Mouse (Mus musculus): ENCODE measurements around the gene B3gnt8. TPM values are rescaled to one million over a fixed set of nuclear protein-coding genes. Genes with fewer than 3 reads are reported as not detected.

Gene B3gnt8
- total RNA-seq, 1 experiment: 1.7 TPM

DNA sequence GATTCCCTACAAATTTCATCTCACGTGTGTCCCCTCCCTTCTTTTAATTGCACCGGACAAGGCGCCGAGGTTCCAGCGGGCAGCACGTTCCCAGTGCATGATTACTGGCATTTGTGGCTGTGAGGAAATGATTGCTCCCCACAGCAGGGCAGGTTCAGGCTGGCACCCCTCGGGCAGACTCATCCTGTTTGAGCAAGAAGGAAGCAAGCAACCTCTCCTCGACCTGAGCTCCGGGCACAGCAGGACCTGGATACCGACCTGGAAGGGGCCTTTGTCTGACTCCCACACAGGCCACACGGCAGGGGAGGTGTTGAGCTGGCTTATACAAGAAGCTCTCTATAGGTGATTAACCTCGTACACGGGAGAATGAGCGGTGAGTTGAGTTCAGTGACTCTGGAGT lies 18.6 kb downstream of the B3gnt8 start:
- in situ Hi-C loops (cut with MboI; ENCODE audit: low sequenced_read_pairs in 2 of 2, unreplicated experiment in 2 of 2): no loop called here
- Histone ChIP-seq H3K4me3 (ENCODE audit: insufficient read depth in 1 of 2, low read depth in 1 of 2, low read length in 2 of 2, poor library complexity in 1 of 2, severe bottlenecking in 1 of 2) (no peak overlapping the region), H3K4me1 (ENCODE audit: control insufficient read depth in 2 of 2, insufficient read depth in 2 of 2, low read length in 2 of 2, poor library complexity in 1 of 2) (peaks cover 2 to 23% of the 10 kb centered on the region in 2 experiments; a peak in 3 of 4 replicates), H3K9me3 (ENCODE audit: control insufficient read depth, insufficient read depth, low read depth, low read length) (no peaks in the 10 kb centered on the region), H3K9ac (ENCODE audit: insufficient read depth, low read depth, low read length, poor library complexity, severe bottlenecking) (no peak overlapping the region), H3K27ac (ENCODE audit: insufficient read depth, low read depth, low read length, poor library complexity, severe bottlenecking) (no peak overlapping the region), H3K36me3 (ENCODE audit: control insufficient read depth, insufficient read depth, low read length, poor library complexity, severe bottlenecking) (peaks cover 5% of the 10 kb centered on the region; the same call in 1 of the 2 replicates)
- DNase-seq (ENCODE audit: low read depth, low spot score): no peak
- TF ChIP-seq CHD2 (IDR thresholded peaks at IDR 0.05; ENCODE audit: low read depth, low read length): no peak
- no peak for TF ChIP-seq MAFK (IDR thresholded peaks at IDR 0.05; ENCODE audit: insufficient read depth, low read depth, low read length)
- no peak for TF ChIP-seq ZC3H11A (IDR thresholded peaks at IDR 0.05; ENCODE audit: borderline replicate concordance, low read depth, low read length)
- no peak for TF ChIP-seq HCFC1 (IDR thresholded peaks at IDR 0.05; ENCODE audit: borderline replicate concordance, insufficient read depth, low read length)
- no peak for TF ChIP-seq ZNF384 (IDR thresholded peaks at IDR 0.05; ENCODE audit: low read depth, low read length)

DNA sequence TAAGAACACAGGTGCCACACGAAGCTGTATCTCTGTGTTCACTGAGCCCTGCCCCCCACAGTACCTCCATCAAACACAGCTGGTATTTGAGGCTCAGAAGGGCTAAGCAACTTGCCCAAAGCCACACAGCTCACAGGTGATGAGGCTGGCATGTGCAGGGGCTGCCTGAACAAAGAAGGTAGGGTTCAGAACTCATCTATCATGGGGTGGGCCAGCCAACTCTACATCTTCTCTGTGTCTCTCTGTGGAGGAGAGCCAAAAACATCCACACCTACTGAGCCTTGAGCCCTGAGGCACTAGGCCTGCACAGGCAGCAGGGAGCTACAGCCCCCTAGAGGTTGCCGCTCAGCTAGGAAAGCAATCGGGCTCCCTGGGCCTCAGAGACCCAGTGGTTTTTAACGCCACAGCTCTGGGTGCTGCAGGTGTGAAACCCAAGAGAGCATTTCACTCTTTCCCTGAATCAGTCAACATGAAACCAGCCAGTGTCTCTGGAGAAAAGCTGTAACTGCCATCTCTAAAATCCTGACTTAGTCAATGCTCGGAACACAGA lies 21.2 kb downstream of the B3gnt8 start:
- no peak overlapping the region for H3K27ac ChIP-seq (ENCODE audit: insufficient read depth, low read depth, low read length, poor library complexity, severe bottlenecking)
- TF ChIP-seq MAFK (IDR thresholded peaks at IDR 0.05; ENCODE audit: insufficient read depth, low read depth, low read length): no peak
- TF ChIP-seq ZNF384 (IDR thresholded peaks at IDR 0.05; ENCODE audit: low read depth, low read length): no peak
- no peak for TF ChIP-seq CHD2 (IDR thresholded peaks at IDR 0.05; ENCODE audit: low read depth, low read length)
- no peak for TF ChIP-seq ZC3H11A (IDR thresholded peaks at IDR 0.05; ENCODE audit: borderline replicate concordance, low read depth, low read length)
- TF ChIP-seq HCFC1 (IDR thresholded peaks at IDR 0.05; ENCODE audit: borderline replicate concordance, insufficient read depth, low read length): no peak
- H3K36me3 ChIP-seq (ENCODE audit: control insufficient read depth, insufficient read depth, low read length, poor library complexity, severe bottlenecking): no peaks in the 10 kb centered on the region; the same call in 1 of the 2 replicates
- no peak for DNase-seq (ENCODE audit: low read depth, low spot score)
- in situ Hi-C loops (cut with MboI; ENCODE audit: low sequenced_read_pairs in 2 of 2, unreplicated experiment in 2 of 2): no loop called here
- no peak overlapping the region for H3K4me3 ChIP-seq (ENCODE audit: insufficient read depth in 1 of 2, low read depth in 1 of 2, low read length in 2 of 2, poor library complexity in 1 of 2, severe bottlenecking in 1 of 2)
- H3K9me3 ChIP-seq (ENCODE audit: control insufficient read depth, insufficient read depth, low read depth, low read length): no peaks in the 10 kb centered on the region
- H3K4me1 ChIP-seq (ENCODE audit: control insufficient read depth in 2 of 2, insufficient read depth in 2 of 2, low read length in 2 of 2, poor library complexity in 1 of 2): peaks cover 2 to 22% of the 10 kb centered on the region in 2 experiments; a peak in 3 of 4 replicates
- no peak overlapping the region for H3K9ac ChIP-seq (ENCODE audit: insufficient read depth, low read depth, low read length, poor library complexity, severe bottlenecking)

DNA sequence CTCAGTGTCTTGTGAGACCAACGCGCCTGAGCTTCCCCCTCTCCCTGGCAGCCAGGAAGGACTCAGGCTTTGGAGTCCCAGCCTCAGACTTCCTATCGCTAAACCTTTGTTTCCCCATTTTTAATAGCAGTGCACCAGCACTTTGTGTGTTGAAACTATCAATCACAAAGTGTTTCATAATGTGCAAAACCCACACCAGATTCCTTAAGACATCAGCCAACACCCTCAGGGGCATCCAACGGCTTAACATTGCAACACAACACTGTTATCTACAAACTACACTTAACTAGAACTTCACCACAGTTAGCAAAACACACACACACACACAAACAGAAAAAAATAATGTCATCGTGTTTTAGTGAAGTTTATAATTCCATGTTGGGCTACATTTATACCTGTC lies 23.4 kb downstream of the B3gnt8 start:
- Histone ChIP-seq H3K4me3 (ENCODE audit: insufficient read depth in 1 of 2, low read depth in 1 of 2, low read length in 2 of 2, poor library complexity in 1 of 2, severe bottlenecking in 1 of 2) (no peak overlapping the region), H3K9ac (ENCODE audit: insufficient read depth, low read depth, low read length, poor library complexity, severe bottlenecking) (no peak overlapping the region), H3K36me3 (ENCODE audit: control insufficient read depth, insufficient read depth, low read length, poor library complexity, severe bottlenecking) (peaks cover 2% of the 10 kb centered on the region; the same call in 1 of the 2 replicates), H3K9me3 (ENCODE audit: control insufficient read depth, insufficient read depth, low read depth, low read length) (no peaks in the 10 kb centered on the region), H3K27ac (ENCODE audit: insufficient read depth, low read depth, low read length, poor library complexity, severe bottlenecking) (no peak overlapping the region), H3K4me1 (ENCODE audit: control insufficient read depth in 2 of 2, insufficient read depth in 2 of 2, low read length in 2 of 2, poor library complexity in 1 of 2) (peaks cover 0 to 15% of the 10 kb centered on the region in 2 experiments; a peak in 2 of 4 replicates)
- in situ Hi-C loops (cut with MboI; ENCODE audit: low sequenced_read_pairs in 2 of 2, unreplicated experiment in 2 of 2): no loop called here
- TF ChIP-seq CHD2 (IDR thresholded peaks at IDR 0.05; ENCODE audit: low read depth, low read length) (no peak), ZC3H11A (IDR thresholded peaks at IDR 0.05; ENCODE audit: borderline replicate concordance, low read depth, low read length) (no peak), ZNF384 (IDR thresholded peaks at IDR 0.05; ENCODE audit: low read depth, low read length) (no peak)
- no peak for DNase-seq (ENCODE audit: low read depth, low spot score)

DNA sequence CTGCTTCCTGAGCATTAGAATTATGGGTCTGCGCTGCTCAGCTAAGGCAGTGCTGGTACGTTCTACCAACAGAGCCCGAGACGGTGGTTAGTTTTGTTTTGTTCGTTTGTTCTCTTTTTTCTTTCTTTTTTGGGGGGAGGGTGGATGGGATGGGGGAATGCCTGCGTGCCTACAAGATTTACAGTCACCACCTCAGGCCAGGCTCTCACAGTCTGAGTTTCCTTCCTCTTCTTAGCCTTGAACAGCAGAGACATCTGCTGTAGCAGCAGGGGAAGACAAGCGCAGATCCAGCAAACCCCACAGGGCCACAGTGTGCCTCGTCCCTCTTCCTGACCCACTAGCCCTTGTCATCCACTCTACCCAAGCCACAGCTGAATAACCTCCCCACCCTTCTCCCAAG lies 24.8 kb downstream of the B3gnt8 start:
- peaks cover 2% of the 10 kb centered on the region; the same call in 1 of the 2 replicates for H3K36me3 ChIP-seq (ENCODE audit: control insufficient read depth, insufficient read depth, low read length, poor library complexity, severe bottlenecking)
- in situ Hi-C loops (cut with MboI; ENCODE audit: low sequenced_read_pairs in 2 of 2, unreplicated experiment in 2 of 2): no loop called here
- DNase-seq (ENCODE audit: low read depth, low spot score): no peak

More for the DNA sequence above, 24.8 kb downstream of the B3gnt8 start:
- H3K4me3 ChIP-seq (ENCODE audit: insufficient read depth in 1 of 2, low read depth in 1 of 2, low read length in 2 of 2, poor library complexity in 1 of 2, severe bottlenecking in 1 of 2): no peak overlapping the region
- H3K4me1 ChIP-seq (ENCODE audit: control insufficient read depth in 2 of 2, insufficient read depth in 2 of 2, low read length in 2 of 2, poor library complexity in 1 of 2): peaks cover 0 to 12% of the 10 kb centered on the region in 2 experiments; a peak in 2 of 4 replicates
- 0 out of 2 replicates have a peak overlapping the region, but pooled peaks have one; percentile 8 for H3K9ac ChIP-seq (ENCODE audit: insufficient read depth, low read depth, low read length, poor library complexity, severe bottlenecking)
- H3K9me3 ChIP-seq (ENCODE audit: control insufficient read depth, insufficient read depth, low read depth, low read length): no peaks in the 10 kb centered on the region
- TF ChIP-seq CHD2 (IDR thresholded peaks at IDR 0.05; ENCODE audit: low read depth, low read length) (no peak), ZNF384 (IDR thresholded peaks at IDR 0.05; ENCODE audit: low read depth, low read length) (no peak), MAFK (IDR thresholded peaks at IDR 0.05; ENCODE audit: insufficient read depth, low read depth, low read length) (no peak), HCFC1 (IDR thresholded peaks at IDR 0.05; ENCODE audit: borderline replicate concordance, insufficient read depth, low read length) (no peak), ZC3H11A (IDR thresholded peaks at IDR 0.05; ENCODE audit: borderline replicate concordance, low read depth, low read length) (no peak)
- H3K27ac ChIP-seq (ENCODE audit: insufficient read depth, low read depth, low read length, poor library complexity, severe bottlenecking): no peak overlapping the region

Data from ES-E14 (cell line).